Mouse (Mus musculus) gastrocnemius, postnatal 36 days (tissue): Measurements from ENCODE around the gene Trnp1. TPM values are rescaled to one million over a fixed set of nuclear protein-coding genes. Genes with fewer than 3 reads are reported as not detected.
"Not testable (repeated sequence)": the region's sequence is repeated elsewhere in the genome, so short reads cannot be mapped to it uniquely, and the experiment has no call there.

Experiments
- DNase-seq, 2 experiments: peaks; one replicate each; pipeline ENCODE4 v3.0.0; 2022
- intact Hi-C: fragments of 180-260 bp; cut with DNase I; formaldehyde crosslinking; loops from one replicate; pipeline ENCODE4 v1.15.1; 2025
- long read RNA-seq, 2 experiments: library from polyadenylated mRNA; stranded (forward); transcript quantifications; one replicate each; pipeline ENCODE4 v2.0.0; 2021
- total RNA-seq, 2 experiments: library from RNA; stranded (reverse); gene quantifications; 2 replicates each; pipeline ENCODE4 v1.2.3; 2021

Gene Trnp1
- total RNA-seq = under 1 TPM; 0.56 to 0.81 TPM
- long read RNA-seq, experiment 1, partial matches to known transcripts = 0 of 2 reads
- long read RNA-seq, experiment 1, other reads (novel, unspliced or antisense) = 0 of 2 reads
- long read RNA-seq, experiment 2 = 0 reads

DNA sequence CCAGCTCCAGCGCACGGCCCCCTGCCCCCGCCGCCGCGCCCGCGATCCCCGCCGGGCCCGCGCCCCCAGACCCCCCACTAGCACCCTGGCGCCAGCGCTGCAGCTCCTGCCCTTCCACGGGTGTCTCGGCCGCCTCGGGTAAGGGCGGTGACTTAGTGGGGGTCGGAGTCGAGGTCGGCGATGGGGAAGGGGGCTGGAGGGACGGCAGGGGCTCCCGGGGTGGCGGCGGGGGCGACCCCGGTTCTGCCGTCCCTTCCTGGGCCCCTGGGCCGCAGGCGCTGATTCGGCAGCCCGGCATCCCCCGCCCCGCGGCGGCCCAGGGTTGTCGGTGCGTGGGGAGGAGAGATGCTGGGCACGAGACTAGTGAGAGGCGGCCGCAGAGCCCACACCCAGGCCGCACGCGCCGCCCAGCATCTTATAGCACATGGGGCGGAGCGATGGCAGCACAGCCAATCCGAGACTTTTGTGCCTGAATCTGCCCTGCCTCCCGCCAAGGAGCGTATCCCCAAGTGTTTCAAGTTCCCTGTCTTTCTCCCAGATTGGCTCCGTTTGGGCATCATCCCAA, at the start of gene Trnp1:
TSS of gene Trnp1 (minus strand) at position 391 of the 565 bp plus-strand sequence.
- DNase-seq = peak in 1 of 2 experiments; percentile 54
- intact Hi-C loops = no loop called here

DNA sequence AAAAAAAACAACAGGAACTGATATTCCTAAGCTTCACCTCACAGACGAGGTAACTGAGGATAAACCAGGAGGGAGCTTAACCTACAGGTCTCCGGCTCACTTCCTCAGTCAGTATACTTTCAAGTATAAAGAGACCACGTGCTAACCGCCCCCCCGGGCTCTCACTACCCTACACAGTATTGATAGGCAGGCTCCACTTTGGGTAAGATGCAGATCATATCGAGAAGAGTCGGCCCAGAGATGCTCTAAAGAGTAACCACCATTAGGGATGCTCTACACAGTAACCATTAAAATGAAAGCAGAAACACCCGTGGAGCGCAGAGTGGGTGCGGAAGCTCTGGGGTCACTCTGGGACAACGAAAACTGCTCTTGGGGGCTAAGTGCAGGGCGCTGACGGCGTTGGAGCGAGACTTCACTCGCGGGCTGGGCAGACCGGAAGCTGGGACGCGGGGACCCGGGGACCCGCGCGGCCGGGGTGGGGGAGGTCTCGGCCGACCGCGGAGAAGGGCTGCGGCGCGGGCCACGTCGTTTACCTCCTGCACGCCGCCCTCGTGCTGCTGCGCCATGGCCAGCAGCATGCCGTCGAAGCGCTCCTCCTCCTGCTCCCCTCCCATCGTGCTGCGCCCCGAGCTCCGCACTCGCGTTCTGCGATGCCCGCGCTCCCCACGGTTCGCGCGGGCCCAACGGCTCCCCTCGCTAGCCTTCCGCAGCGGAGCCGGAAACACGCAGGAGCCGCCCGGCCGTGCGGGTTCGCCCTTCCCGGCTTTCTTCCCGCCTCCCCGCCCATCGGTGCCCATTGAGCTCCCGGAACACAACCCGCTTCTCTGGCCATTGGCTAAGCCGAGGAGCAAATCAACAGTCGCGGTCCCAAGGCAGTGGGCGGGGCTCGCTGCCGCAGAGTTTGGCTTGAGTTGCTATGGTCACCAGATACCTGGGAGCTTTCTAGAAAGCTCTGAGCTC, 47.2 kb upstream of the Trnp1 start, which contains the start of gene Nudc:
TSS of gene Nudc (minus strand) at position 725 of the 960 bp plus-strand sequence.
- intact Hi-C loops = no loop called here
- peak; percentile 90 to 95 for DNase-seq

DNA sequence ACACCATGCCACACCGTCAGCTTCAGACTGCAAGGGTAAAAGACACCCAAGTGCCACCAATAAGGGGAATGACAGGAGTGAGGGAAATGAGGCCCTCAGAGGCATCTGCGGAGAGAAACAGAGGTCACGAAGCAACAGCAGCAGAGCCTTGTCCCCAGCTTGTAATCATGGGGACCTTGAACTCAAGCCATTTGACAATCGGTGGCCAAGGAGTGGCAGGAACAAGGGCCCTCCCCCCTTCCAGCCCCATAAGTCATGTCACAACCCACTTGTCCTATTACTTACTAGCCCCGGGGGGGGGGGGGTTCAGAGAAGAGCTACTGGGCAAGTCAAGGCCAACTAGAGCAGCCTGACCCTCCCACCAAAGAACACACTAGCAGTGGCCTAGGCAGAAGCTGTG, 38.3 kb upstream of the Trnp1 start:
- no peak for DNase-seq
- intact Hi-C loops = no loop called here

DNA sequence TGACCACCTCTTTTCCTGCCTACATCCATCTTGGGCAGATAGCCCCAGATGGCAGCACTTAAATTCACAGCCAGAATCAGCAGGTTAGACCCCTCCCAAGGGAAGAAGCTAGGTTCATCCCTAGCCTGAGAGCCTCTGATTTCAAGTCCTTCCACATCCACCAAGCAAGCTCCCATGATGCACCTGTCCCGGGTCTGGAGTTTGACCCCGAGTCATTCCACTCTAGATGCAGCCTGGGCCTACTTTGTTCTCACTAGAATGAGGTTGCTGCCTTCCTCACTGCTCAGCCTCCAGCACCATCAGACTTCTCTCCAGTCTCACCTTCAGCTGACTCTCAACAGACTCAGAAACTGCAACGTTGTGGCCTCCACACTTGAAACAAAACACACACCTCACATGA, 37.7 kb upstream of the Trnp1 start:
- intact Hi-C loops = no loop called here
- no peak for DNase-seq

DNA sequence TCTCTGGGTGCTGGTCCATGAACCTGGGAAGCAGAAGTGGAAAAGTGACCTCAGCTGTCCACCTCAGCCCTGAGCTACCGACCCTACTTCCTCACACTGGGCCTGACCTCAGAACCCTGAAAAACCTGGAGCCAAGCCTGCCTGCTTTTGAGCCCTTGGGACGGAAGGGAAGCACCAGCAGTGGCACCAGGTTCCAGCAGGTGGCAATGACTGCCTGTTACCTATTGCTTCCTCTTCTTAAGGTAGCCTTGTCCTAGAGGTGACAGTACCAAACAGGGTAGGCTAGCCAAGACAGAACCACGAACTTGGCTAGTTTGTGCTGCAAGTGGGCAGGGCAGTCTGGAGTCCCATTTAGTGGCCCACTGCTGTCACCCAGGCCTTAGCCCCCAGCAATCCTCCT, 34.4 kb upstream of the Trnp1 start:
- intact Hi-C loops = no loop called here
- no peak for DNase-seq

DNA sequence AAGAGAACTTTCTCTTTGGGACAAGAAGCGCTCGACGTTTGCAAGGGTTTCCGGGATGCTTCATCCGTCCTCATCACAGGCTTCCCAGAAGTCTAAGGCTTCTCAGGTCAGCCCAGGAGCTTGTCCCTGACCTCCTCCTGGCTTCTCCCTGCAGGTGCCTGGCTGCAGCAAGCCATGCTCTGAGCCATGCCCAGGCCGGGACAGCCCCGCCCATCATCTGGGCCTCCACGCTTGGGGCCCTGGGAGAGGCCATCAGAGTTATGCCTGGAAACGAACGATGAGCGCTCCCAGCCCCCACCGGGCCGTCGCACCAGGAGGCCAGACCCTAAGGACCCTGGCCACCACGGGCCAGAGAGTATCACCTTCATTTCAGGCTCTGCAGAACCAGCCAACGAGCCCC, 29.4 kb upstream of the Trnp1 start:
- intact Hi-C loops = no loop called here
- no peak for DNase-seq

DNA sequence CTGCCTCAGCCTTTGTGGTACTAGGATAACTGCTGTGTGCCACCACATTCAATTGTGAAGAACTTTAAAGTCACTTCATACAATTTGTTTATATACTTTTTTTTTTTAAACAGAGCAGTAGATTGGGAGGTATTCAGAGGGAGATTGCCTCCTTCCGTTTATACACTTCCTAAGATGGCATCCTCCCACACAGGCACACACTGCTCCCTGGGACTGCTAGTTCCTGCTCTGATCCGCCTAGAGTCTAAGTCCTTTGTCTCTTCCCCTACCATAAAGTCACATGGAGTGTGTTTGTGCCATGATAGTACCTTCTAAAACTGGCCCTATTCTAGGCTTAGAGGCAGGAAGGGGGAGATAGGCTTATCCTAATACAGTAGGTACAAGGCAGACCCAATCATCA, 23.2 kb upstream of the Trnp1 start:
- DNase-seq = no peak
- intact Hi-C loops = no loop called here

DNA sequence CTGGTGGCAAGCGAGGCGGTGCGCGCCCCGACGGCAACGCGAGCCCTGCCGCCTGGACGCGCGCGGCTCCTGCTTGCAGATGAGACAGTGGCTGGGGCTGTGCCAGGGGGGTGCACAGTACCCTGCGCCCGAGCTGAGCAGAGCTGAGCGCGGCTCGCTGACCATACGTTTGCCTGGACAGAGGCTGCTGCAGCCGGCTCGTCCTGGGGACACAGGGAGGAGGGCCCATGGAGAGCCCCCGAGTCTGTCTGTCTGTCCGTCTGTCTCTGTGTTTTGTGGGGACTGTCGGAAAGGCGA, 21.0 kb upstream of the Trnp1 start:
- intact Hi-C loops = no loop called here

DNA sequence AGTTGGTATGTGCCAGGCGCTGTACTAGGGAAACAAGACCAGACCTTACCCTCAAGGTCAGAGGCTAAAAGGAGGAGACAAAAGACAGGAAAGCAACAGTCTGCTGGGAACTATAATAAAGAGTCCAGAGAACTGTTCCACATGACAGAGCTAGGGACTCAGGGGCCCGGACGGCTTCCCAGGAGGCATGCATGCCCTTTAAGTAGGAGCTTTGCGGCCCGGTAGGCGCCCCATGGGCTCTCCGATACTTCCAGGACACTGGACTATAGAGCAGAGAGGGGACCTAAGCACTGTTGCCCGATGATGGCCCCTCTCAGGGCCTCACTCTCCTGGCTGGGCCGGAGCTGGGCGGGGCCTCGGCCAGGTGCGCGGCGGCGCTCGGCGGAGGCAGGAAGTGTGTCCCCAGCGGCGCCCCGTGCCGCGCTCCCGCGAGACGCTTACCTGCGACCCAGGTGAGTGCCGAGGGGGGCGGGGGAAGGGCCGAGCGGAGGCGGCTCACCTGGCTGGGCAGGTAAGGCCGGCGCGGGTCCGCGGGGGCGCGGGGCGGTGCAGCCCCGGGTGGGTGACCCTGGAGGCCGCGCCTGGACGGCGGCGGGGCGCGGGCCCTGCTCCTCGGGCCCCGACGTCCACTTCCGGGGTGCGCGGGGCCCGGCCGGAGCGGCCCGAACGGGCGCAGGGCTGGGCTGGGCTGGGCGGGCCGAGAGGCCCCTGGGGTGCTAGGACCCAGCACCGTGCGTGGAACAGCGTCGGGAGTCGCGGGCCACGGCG, 20.4 kb upstream of the Trnp1 start, which contains the start of gene Kdf1:
TSS of gene Kdf1 (plus strand) at position 363 of the 768 bp plus-strand sequence.
- DNase-seq = no peak
- intact Hi-C loops = no loop called here

More for the DNA sequence above, 21.0 kb upstream of the Trnp1 start:
- DNase-seq = no peak

DNA sequence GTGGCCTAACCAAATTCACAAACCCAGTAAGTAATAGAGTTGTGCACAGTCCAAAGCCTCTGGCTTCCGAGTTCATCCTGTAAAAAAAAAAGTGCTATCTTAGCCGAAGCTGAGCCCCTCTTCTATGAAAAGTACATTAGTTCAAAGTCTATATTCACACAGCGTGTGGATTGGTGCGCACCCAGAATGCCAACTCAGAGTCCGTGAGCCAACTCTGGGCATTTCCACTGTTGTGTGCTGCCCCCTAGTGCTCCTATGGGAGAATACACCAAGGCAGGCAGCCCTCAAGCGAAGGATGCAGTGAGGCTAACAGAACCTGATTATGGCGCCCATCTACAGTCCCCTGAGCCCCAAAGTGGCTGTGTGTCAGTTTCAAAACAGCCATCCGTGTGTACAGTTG, 14.6 kb upstream of the Trnp1 start:
- peak; percentile 50 to 64 for DNase-seq
- intact Hi-C loops = loop anchor here (5.0 kb wide), 2 partner anchors 36 to 91 kb away; no protein-coding TSS in a partner anchor

DNA sequence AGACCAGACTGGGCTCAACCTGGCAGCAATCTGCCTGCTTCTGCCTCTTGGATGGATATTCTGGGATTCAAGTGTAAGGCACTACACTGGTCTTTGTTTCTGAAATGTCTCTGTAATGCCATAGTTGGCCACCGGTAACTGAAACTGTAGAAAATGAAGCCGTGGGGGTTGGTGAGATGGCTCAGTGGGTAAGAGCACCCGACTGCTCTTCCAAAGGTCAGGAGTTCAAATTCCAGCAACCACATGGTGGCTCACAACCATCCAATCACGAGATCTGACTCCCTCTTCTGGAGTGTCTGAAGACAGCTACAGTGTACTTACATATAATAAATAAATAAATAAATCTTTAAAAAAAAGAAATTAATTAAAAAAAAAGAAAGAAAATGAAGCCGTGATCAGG, 14.2 kb upstream of the Trnp1 start:
- DNase-seq = not testable (repeated sequence)
- intact Hi-C loops = loop anchor here (5.0 kb wide), 2 partner anchors 35 to 90 kb away; no protein-coding TSS in a partner anchor

DNA sequence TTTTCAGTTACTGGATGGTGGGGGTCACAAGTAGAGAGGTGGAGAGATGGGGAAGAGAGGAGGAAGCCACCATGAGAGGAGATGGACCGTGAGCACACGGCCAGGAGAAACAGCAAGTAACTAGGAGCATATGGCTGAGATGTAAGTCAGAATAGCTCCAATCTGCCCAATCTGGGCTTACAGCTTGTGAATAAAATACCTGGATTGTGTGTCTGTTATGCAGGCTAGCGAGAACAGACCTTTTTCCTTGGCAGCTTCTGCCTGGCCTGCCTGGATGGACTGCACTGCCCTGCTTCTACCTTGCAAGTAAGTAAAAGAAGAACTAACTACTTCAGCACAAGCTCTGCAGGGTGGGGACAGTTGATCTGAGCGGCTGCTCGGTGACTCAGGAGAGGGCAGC, 12.7 kb upstream of the Trnp1 start:
- DNase-seq = no peak
- intact Hi-C loops = loop anchor here (5.0 kb wide), 2 partner anchors 34 to 89 kb away; no protein-coding TSS in a partner anchor

DNA sequence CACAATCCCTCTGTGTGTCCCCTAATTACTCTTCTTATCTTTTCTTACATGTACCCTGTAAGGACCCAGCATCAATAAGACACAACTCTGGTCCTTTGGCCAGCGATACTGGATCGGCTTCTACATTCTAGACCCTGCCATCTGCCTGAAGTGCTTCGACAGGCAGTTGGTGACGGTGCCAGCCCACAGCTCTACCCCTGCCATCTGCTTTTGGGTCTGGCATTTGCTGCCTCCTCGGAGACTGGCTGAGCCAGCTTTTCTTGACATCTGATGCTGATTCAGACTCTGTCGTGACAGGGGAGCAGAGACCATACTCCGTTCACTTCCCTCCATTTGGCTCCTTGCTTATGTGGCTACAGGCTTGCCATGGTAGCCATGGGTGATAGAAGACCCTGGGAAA, 10.6 kb upstream of the Trnp1 start:
- intact Hi-C loops = no loop called here
- DNase-seq = no peak

DNA sequence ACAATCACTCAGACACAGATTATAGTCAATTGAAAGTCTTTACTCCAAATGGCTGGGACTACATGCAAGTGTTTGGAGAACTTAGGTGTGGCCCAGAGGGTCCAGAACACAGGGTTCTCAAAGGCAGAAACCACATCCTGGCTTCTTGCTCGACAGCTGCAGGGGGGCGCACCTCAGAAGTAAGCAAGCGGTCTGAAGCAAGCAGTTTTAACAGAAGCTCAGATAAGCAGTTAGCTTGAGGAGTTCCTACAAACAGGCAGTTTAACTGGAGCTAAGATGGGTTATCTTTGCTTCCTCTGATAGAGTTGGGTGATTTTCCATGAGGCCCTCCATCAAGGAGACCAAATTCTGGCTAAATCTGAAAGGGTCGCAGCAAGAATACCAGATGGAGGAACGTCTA, 8.2 kb upstream of the Trnp1 start:
- DNase-seq = no peak
- intact Hi-C loops = no loop called here

DNA sequence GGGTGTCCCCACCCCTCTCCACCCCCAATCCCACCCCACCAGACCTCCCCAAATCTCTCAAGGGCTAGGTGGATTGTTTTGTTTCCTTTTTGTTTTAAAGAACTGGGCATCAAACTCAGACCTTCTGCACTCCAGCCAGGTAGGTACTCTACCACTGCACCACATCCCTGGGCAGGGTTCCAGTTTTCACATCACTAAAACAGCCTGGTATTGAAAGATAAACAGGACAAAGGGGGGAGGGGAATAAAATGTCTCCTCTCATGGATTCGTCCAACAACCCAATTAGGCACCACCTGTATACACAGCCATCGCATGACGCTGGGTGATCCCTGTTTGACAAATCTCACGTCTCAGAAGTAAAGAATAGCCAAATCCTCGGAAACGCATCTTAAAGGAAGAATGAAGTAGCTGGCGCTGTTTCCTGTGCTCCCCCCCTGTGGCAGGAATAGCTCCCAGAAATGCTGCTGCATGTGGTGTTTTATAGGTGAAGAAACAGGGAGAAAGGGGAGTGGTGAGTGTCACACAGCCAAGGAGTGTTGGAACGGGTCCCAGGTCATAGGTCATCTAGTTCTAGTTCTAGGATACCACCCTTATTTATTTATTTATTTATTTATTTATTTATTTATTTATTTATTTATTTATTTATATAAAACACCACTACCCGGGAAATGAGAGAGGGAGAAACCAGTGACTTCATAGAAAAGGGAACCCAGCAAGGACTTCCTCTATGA, 6.6 kb upstream of the Trnp1 start:
- intact Hi-C loops = no loop called here
- DNase-seq = no peak

DNA sequence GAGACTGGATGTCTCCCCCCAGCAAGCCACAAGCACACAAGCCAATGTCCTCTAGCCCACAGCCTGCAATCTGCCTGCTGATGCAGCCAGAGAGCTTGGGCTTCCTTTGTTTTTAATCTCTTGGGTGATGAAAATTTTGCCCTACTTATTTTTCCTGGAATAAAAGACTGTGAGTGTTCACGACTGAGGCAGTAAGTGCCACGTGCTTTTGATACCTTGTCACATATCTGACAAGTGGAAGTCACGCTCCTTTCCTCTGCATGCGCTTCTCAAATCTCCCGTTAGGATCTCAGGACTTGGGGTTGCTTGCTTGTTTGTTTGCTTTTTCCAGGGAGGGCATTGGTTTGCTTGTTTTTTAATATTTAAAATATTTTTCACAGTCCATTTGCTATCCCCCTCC, 6.0 kb upstream of the Trnp1 start:
- intact Hi-C loops = no loop called here
- DNase-seq = no peak

DNA sequence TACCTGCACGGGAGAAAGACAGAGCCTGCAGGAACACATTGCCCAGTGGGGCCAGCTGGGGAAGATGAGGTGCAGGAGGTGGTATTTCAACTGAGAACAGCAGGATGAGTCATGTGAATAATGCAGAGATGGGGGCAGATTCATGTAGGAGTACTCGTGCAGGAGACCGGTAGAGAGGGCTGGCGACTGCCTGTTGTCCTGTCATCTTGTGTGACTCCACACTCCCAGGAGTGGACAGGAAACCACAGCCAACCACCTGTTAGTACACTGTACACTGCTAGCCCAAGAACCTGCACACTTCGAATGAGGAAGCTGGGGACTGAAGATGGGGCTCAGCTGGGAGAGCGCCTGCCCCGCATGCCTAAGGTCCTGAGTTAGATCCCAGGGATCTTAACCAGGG, 3.2 kb upstream of the Trnp1 start:
- intact Hi-C loops = no loop called here
- no peak for DNase-seq

DNA sequence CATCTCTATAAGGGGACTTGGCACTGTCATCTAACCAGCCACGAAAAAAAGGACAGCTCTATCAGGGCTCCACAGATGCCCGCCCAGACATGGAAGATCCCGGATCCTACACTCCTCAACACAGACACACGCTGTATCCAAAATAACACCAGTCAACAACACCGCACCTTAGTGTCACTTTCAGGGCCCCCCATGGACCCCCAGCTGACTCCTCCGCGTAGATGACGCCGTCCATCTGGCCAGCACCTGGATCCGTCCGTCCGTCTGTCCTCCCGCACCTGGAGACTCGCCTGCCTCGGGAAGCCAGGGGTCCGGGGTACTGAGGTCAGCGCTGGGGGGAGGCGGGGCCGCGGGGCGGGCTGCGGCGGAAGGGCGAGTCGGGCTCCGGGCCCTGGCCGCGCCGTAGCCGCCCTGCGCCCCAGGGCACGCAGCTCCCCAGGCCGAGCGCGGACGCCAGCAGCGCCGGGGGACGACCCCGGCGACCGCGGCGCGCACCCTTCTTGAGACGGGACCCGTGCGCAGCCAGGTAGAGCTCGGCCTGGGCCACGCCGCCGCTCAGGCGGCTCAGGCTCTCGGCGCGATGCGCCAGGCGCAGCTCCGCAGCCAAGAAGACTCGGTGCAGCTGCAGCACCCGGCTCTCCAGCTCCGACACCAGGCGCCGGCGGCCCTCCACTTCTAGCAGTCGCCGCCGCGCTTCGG, 740 bp downstream of the Trnp1 start:
- DNase-seq = no peak
- intact Hi-C loops = no loop called here

DNA sequence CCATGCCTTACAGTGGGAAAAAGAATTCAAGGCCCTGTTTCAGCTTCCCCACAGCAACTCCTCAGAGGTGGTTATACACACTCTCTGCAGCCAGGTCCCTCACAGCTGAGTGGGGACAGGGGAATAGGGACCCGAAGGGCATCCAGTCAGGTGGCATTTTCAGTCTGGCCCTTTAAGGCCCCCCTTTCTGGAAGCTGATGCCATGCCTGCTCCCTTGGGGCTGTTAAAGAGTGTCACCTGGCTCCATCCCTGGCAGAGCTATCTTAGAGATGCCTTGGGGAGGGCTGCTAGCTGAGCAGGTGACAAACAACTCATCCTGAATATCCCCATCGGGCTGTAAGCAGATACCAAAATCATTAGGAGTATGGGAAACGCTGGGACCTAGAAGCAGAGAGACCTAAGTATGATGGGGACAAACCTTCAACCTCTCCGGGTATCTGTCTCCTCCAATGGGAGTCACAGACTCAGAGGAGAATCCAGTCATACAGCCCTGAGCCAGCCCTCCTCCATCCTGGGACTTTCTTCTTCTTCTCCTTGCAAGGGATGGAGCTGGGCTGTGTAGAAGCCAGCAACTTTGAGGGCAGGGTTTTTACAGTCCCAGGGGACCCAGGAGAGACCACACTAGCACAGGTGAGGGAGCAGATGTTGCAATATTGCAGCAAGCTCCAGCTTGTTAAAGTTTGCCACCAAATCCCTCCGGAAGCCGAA, 1.5 kb downstream of the Trnp1 start:
- intact Hi-C loops = no loop called here
- no peak for DNase-seq
